Mouse (Mus musculus) right cerebral cortex, postnatal 25 days (tissue): ENCODE data around the gene Tln1.
A peak's percentile ranks its signal among the peaks of the same experiment; 100 is the strongest.
"Not testable (repeated sequence)": the region's sequence is repeated elsewhere in the genome, so short reads cannot be mapped to it uniquely, and the experiment has no call there.

Experiments
- DNase-seq: peaks from one replicate; pipeline ENCODE4 v3.0.0; 2022

Gene Tln1

DNA sequence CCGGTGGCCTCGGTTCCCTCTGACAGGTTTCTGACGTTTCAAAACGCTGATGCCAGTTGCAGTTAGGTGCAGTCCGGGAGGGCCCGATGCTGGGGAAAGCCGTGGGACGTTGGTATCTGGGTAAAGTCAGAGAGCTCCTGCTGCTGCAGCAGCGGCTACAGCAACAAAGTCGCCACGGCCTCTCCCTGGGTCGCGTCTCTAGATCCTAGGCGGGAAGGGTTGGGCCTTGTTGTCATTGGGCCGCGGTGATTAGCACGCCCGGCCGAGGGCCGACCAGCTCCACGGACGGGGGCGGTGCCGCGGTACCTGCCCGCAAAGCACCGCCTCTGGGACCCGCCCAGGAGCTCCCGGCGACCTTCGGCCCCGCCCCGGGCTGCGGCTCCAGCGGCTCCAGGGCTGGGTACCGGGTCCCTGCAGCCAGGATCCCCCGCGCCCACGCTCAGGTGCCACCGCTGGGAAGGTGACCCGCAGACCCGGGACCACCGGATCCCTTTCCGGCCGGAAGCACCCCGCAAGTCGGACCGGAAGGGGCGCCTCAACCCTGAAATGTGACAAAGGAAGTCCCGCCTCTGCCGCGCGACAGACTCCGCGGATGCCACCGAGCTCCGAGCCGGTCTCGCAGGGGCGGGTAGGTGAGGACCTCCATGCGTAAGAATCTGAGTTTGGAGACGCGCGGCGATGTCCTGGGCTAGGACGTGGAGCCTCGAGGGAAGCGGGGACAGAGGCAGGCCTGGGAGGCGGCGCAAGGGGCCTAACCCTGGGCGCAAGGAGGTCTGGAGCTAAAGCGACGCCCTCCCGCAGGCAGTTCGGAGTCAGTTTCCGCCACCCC, 16.1 kb upstream of the Tln1 start, which contains the start of the genes Rgp1 and Gba2:
Gene Rgp1 (plus strand): TSS at position 340 of the 829 bp plus-strand sequence.
Gene Gba2 (minus strand): TSS at position 498 of the 829 bp plus-strand sequence.
- DNase-seq = peak; percentile 90

DNA sequence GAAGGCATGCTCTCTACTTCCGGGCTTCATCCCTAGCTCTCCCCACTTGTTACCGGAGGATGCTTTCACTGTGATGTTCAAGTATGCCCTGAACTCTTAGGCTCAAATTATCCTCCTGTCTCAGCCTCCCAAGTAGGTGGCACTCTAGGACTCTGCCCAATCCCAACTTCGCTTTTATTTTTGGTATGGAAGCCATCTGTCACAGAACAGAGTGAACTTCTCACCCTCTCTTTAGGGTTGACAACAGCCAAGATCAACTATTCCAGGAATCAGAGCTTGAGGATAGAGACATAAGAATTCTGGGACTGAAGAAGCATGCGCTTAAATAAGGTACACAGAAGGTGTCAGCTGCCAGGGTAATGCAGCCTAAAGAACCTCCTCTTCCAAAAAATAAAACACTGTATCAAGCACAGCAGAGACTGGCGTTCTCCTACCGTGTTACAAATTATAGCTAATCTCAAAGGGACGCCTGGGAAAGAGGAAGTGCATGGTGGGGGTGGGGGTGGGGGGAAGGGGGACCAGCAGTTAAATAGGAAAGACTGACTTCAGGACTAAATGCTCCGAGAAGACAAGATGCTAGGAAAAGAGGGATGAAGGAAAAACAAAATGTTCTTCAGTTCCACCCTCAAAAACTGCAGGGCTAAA, 14.9 kb upstream of the Tln1 start:
- no peak for DNase-seq

DNA sequence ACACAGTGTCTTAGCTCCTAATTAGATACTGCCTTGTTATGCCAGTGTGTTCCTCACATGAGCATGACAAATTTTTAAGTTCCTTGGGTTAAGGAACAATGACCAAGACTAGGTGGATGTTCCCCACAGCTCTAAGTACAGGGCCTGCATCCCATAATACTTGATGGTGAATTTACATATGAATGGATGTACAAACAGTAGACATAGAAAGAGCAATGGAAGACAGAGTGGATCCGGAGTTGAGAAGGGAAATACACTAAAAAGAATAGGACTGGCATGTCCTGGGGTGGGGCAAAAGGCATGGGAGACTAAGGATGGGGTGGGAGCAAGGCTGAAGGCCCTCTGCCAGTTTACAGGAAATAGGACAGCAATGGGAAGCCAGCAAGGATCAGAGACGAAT, 12.9 kb upstream of the Tln1 start:
- DNase-seq = no peak

DNA sequence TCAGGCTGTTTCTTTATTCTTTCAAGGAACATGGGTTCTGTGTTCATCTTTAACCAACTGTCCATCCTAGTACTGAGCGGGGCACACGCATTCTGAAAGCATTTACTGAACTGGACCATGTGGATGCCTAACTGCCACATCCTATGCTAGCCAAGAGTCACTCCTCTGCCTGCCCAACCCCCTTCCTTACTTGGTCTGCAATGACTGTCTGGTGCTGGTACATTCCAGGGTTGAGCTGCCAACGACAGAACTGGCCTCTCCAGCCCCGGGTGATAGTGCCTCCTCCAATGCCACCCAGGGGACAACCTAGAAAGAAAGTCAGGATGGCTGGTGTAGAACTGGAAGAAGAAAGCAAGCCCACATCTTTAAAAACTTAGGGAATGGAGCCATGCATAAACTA, 11.1 kb upstream of the Tln1 start:
- no peak for DNase-seq

DNA sequence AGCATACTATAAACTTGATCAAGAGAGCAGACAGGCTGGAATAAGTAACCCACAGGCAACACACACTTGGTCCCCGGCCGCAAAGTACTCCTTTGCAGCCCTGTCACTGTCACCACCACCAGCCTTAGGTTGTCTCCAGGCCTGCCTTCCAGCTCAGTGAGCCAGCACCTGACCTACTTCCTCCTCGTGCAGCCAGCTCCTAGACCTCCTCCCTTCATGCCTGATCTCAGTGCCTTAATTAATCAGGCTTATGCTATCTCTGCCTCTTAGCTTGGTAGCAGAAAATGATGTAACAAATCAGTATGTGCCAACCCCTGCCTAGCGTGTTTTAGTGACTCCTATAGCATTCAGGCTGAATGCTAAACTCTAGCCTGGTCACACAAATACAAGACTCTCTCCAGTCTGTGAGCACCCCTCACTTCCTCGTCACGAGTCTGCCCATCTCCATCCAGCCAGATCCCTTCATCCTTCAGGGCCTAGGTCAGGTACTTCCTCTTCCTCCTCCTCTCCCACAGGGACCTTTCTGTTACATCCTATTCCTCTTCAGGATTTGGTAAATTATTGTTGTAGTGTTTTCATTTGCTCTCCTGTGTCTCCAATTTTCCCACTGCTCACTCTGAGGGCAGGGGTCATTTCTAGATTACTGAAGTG, 9.0 kb upstream of the Tln1 start:
- no peak for DNase-seq

DNA sequence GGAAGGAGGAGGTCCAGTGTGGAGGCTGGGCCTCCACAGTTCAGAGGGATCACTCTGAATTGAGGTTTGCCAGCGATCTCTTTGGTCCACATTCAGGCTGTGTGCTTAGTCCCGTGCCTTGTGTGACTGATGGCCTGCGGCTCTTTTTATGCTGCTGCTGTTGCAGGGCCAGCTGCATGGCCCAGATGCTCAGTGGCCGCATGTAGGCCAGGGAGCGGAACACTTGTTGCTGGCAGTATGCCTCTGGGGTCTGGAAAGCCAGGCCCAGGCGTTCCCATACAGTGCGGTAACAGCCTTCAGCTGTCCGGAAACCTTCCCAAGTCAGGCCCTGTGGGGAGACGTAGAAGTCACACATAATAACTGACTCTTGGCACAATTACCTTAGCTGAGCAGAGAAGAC, 4.6 kb upstream of the Tln1 start:
- DNase-seq = no peak

DNA sequence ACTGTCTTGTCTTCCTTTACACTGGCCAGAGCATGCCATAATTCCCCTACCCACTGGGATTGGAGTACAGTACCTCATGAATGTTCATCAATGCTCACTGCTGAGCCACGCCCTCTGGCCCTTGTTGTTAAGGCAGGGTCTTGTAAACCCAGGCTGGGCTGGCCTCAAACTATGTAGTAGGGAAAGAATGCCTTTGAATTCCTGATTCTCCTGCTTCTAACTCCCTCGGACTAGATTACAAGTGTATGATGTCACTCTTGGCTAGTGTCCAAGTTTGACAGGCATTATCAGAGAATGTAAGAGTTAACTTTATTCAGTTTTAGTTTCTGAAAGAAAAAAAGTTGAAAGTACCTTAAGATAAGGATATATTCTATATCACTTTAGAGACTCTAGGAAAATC, 1.7 kb upstream of the Tln1 start:
- no peak for DNase-seq

DNA sequence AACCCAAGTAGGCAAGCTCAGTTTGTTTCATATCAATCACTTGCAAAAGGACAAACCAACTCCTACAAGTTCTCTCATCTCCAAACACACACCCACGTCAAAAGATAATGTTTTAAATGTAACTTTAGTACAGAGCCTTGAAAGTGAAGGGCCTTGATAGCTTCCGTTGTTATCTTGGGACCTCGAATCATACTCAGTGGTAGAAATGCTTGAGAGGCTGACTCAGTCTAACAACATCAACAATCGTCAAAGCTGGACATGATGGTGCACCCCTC, 1.0 kb upstream of the Tln1 start:
- no peak for DNase-seq

DNA sequence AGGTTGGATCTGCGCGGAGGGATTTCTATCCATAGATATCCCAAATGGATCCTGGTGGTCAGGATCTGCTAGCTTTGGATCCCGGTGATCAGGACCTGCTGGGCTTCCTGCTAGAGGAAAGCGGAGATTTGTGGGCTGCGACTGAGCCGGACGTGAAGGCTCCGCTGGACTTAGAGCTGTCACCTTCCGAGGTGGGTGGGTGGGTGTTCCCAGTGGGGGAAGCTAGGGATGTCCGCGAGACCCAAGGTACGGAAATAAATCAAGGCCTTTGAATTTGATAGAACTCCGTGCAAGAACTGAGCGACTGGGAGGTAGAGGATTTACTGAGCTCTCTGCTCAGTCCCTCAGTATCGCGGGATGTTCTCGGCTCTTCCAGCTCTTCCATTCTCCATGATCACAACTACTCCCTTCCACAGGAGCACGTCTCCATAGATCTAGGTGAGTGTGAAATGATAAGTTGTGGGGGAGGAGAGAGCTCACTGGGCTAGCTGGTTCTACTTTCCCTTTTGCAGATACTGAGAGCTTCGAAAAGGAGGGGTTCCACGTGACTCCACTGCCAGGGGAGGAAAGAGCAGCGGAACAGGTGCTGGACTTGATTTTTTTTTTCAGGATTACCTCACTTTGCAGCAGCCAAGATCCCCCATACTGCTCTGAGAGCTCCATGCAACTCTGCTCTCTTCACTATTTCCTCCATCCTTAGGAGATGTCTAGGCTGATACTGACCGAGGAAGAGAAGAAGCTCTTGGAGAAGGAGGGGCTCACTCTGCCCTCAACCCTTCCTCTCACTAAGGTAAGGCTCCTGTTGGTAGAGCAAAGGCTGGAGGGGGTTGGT, 494 bp upstream of the Tln1 start:
- DNase-seq = no peak

DNA sequence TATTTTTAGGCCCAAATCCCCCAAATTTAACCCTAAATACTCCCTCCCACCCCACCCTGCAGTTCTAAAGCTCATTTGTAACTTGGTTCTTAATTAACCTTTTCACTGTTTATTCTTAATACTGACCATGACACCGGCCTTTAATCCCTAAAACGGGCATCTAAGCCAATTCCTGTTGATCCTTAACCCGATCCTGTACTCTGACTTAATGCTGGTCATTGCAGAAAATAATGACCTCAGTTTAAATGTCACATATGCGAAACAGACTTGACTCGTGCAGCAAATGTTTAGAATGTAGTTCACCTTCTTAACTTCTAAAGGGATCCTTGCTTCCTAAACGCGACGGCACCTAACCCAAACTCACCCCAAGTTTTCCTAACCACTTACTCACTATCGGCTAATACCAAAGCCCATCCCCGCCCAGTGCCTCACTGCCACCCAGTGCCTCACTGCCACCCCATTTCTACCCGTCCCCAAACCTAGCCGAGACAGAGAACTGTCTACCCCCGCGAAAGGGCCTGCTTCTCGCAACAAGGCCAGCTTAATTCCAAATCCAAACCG, 975 bp downstream of the Tln1 start:
- no peak for DNase-seq

DNA sequence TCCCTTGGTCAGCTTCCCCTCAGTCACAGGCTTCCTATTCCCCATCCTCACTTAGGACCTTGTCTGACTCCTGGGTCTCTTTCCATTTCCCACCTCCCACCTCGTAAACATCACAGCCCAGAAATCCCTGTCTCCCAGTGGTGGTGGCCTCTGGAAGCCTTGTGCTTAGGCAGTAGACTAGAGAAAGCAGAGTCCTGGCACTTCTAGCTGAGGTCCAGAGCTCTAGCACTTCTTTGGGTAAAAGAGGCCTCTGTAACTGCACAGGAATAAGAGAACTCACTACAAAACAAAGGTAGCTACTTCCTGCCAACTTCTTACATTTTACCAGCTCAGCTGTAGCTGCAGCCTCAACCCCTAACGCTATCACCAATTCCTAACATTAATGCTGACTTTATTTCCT, 1.5 kb downstream of the Tln1 start:
- DNase-seq = no peak

DNA sequence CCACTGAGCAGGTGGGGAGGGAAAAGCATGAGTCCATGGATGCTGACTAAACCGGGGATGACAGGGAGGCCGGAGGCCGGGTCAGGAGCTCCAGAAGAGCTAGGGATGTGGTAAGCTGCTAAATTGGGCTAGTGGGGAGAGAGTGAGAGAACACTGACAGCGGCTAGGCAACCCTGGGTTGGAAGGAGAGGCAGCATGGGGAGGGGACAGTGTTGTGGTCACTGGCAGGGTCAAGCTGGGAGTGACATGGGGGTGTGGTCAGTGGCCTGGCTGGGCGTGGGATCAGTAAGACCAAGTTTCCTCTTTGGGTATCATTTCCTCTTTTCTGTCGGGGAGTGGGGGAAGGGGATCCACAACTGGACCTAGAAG, 2.3 kb downstream of the Tln1 start:
- DNase-seq = no peak

DNA sequence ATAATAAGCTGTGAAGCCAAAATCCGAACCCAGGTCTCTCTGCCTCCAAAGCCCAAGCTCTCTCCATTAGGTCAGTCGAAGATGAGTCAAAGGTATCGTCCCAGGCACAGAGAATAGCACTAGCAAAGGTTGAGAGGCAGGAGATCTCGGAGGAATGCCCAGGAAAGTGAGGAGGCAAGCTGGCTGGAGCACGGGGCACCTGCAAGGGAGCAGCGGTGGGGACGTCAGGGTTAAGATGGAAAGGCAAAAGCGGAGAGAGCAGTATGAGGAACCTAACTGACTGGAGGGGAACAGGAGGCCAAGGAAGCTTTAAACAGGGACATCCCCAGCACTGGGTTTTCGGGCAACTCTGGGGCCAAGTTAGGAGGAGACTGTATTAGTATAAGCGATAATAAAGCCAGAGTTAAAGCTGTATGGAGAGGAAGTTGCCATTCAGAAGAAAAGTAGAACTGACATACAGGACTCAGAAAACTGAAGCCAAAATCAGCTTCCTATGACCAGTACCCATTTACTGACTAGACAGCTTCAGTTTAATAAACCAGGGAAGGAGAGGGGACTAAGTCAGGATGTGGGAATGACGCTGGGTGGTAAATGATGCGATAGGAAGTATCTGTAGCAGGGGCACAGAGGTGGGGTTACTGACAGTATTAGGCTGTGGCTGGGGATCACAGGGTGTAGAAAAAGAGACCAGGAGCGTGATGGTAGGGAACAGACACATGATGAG, 2.8 kb downstream of the Tln1 start:
- no peak for DNase-seq

DNA sequence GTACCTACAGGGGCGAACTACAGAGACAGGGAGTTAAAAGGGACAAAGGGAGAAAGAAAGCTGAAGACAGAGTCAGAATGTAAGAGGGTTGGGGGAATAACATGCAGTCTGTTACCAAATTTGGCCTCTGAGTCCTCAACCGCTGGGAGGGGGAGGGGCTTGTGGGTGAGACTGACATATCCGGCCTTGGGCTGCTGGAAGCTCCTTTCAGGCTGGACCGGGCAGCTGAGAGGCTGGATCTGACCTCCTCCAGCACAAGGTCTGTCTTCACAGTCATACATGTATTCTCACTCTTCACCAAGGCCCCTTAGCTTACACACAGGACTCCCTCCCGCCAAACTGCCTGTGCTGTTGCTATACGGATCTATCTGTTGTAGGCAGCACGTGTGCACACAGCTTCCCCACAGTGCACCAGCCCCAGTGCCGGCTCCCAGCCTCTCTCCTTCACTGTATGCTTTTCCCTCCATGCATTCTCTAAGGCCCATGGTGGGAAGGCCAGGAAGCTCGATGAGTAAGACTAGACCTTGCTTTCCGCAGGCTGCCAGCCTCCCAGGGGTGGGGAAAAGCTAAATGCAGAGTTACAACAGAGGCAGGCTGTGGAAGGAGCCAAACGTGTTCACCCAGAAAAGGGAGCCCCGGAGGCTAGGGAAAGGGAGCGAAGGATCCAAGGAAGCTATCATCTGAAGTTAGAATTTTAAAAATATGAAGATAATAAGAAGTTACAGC, 3.7 kb downstream of the Tln1 start:
- no peak for DNase-seq

DNA sequence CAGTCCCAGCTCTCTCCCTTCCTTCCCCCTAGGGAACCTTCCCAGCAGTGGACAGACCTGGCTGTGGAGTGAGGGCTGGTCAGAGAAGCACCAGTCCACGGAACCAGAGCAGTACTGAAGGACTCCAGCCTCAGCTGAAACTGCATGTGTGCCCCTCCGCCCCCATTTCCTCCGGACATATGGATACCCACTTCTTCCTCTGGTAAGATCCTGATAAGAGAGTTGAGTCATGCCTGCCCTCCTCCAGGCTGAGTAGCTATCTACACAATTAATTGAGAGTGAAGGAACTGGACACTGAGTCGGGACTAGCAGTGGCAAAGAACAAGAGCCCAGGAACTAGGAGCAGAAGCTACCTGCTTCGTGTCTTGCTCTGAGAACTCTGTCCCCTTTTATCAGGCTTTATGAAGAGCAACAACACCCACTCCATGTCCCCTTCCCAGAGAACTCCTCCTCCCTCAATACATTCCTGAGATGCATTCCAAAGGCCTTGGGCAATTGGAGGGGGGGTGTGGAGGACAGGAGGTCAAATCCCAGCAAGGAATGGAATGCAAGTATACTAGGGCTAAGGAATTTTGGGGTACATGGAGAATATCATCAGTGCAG, 4.4 kb downstream of the Tln1 start:
- no peak for DNase-seq

DNA sequence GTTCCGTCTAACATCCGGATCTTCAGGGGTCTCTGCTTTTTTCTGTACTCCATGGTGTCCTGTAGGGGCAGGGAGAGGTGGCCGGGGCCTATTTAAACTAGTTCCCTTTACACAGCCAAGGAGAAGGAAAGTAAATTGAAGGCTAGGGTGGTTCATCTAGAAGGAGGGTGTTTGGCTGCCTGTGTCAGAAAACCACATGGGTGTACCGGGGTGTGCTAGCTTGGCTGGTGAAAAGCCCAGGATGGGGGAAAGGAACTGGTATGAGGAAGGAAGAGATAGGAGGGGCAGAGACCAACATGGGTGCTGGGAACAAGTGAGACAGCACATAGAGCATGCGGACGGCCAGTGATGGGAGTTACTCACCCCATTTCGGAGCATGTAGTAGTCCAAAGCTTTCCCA, 6.6 kb downstream of the Tln1 start:
- no peak for DNase-seq

DNA sequence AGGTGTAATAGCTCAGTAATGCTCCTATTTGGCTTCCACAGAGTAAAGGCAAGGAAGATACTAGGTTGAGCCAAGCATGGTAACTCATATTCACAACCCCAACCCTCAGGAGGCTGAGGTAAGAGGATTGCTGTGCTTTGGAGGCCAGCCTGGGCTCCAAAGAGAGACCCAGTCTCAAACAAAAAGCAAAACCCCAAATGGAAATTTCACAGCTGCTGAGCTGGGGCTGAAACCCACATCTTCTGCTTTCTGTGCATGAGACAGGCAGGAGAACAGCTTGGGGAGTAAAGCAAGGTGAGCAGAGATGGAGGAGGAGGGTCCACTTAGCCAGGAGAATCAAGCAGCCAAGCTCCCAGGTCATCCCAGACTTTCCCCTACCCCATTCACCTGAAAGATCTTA, 8.6 kb downstream of the Tln1 start:
- no peak for DNase-seq

DNA sequence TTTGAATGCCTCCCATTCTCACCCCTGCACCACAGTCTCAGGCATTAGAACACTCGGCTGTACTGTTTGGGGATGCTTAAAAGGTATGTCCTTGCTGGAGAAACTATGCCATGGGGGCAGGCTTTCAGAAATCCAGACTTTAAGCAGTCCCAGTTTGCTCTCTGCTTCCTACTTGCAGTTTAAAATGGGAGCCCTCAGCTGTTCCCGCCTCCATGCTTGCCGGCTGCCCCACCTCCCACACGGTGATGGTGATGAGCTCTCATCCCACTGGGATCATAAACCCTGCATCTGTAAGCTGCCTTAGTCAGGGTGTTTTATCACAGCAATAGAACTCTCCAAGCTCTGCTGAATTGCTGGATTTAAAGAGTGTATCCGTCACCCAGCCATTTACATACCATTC, 10.1 kb downstream of the Tln1 start:
- DNase-seq = peak; percentile 35

DNA sequence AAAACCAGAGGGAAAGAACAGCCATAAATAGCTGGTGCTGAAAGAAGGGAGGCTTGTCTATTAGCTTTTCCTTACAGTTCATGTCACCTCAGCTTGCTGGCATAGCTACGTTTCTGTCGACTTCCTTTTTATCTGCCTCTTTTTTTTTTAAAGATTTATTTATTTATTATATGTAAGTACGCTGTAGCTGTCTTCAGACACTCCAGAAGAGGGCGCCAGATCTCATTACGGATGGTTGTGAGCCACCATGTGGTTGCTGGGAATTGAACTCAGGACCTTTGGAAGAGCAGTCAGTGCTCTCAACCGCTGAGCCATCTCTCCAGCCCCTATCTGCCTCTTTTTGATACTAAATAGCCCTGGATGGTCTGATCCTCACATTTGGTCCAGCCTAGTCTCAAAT, 10.6 kb downstream of the Tln1 start:
- DNase-seq = not testable (repeated sequence)

DNA sequence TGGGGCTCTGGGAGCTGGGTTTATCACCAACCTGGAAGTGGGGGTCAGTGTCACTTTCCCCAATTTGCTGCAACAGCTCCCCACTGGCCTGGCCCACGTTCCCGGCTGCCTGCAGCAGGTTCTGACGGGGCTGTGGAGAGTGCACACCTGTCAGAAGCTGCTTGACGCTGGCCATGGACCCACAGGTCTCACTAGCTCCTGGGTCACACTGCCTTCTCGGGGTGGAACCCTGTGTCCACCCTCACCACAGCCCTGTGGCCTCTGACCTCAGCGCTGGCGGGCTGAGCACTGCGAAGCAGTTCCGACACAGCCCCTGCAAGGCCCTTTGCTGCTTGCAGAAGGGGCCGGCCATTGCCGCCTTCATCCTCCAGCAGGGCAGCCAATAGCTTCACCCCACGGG, 13.4 kb downstream of the Tln1 start:
- DNase-seq = no peak

DNA sequence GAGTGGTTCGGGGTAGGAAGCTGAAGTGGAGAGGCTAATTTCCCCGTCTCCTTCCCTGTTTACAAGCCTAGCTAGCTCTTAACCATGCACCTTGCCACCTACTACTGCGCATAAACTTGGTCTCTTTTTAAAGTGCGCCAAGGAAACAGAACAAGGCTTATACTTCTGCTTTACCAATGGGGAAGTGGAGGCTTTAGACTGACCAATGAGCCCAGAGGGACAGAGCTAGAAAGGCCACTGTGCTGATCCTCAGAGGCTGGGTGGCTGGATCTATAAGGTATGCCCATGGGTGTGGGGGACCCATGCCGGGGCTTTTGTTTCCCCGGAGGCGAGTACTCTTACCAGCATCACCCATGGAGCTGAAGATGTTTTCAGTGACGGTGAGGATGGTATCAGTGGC, 15.3 kb downstream of the Tln1 start:
- DNase-seq = no peak
